Mouse (Mus musculus) kidney, postnatal 14 days (tissue): ENCODE measurements around the gene Rae1.

ENCODE experiments used
- DNase-seq: peaks from one replicate; pipeline ENCODE4 v3.0.0; 2022; ENCODE audit warnings: mixed read lengths

Rae1 gene

GRCm38 (mm10) chr2:172999630-173000284 is at the start of gene Rae1:
Gene Rae1 (plus strand): TSS chr2:173000117.
- DNase-seq = peak; percentile 99

GRCm38 (mm10) chr2:172950119-172950676 is 49.7 kb upstream of the Rae1 start:
- DNase-seq = no peak

DNA sequence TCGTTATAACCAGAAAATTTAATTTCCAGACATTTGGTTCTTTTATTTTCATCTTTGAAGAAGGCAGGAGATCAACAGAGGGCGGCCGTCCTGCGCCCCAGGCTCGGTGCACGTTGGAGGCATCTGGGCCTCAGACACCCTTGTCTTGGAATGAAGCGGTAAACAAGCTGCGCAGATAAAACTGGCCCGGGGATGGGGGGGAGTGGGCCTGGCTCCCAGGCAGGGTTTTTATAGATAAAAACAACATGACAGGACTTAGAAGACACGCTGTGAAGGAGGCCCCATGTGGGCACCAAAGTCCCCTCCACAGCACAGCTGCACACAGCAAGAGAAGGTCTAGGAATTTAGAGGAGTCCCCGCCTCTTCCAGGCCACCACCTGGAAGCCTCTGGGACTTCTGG is 49.2 kb upstream of the Rae1 start:
- no peak for DNase-seq

- no peak for DNase-seq
Measured at GRCm38 (mm10) chr2:172951976-172952375, 47.9 kb upstream of the Rae1 start.

GRCm38 (mm10) chr2:172958579-172958978 is 41.3 kb upstream of the Rae1 start:
- DNase-seq = no peak

- no peak for DNase-seq
Measured at GRCm38 (mm10) chr2:172959006-172959768, 40.7 kb upstream of the Rae1 start.

DNA sequence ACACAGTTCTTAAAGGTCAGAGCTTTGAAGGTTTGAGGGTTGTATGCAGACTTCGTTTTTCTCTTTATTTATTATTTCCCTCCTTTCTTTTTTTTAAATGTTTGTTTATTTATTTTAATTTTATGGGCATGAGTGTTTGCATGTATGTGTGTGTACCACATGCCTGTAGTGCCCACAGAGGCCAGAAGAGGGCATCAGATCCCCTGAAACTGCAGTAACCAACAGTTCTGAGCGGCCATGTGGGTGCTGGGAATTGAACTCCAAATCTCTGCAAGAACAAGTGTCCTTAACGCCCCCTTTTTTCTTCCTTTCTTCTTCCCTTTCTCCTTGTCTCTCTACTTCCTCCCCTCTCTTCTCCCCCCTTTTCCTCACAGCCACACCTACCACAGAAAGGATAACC is 39.6 kb upstream of the Rae1 start:
- DNase-seq = no peak

DNA sequence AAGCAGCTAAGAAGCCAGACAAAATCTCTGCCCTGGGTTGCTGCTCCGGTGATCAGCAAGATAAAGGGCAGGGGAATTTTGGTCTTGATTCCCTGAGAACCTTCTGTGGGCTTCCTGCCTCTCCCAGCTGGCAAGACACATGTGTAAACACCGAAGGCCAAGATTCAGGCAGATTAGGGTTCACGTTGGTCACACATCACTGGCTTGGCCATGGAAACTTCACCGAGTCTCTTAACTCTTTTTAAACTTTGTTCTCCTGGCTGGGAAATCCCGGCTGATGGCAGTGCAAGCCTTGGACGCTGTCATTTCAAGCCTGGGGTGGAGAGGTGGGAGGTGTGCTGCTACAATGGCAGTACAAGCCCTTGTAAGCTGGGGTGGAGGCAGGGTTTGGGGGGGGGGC is 38.7 kb upstream of the Rae1 start:
- DNase-seq = peak; percentile 70

GRCm38 (mm10) chr2:172965249-172965648 is 34.7 kb upstream of the Rae1 start:
- DNase-seq = peak; percentile 73

- no peak for DNase-seq
Measured at GRCm38 (mm10) chr2:172966480-172966879, 33.4 kb upstream of the Rae1 start.

- DNase-seq = no peak
Measured at GRCm38 (mm10) chr2:172971865-172972264, 28.1 kb upstream of the Rae1 start.

DNA sequence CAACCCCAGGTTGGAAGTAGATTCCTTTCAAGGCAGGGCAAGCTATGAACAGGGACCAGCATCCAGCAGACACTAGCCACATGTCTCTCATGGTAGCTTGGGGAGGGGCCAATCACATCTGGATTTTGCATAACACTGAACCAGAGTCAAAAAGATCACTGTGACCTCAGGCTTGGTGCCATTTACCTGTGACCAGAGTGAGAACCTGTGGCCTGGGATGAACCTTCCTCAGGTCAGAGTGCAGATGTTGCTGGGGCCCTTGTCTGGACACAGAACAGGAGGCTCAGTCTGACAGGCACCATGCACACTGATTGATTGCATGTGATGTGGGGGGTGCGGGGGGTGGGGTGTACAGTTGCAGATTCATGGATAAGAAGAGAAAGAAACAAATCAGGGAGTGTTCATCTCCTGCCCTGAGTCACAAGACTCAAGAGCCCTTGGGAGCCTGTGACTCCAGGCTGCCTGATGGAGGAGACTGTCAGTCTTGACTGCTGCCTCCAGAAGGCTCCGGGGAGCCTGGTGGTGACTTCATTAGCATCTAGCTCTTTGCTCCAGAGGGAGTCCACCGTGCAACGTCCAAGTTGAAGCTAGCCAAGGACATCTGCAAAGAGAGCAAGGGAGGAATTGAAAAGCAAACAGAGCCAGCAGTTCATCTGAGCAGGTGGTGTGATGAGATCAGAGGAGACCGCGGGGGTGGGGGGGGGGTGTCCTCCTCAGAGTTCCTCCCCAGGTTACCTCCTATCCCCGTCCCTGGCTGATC is 25.9 kb upstream of the Rae1 start:
- DNase-seq = no peak

DNA sequence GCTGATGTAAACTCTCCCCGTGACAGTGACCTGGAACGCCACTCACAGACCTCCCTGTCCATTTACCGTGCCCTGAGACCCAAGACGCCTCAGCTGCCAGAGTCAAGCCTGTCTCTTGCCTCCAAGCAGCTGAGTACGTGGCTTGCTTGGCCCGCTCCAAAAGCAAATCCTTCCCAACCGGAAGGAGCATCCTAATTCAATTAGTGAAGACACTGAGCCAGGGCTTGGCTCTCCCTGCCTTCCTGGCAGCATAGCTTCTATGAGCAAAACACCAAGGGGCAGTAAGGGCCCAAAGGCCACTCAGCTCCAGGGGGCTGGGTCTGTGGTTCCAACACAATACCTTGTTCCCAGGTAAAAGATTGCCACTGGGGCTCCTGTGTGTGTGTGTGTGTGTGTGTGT is 25.2 kb upstream of the Rae1 start:
- DNase-seq = no peak

- no peak for DNase-seq
Measured at GRCm38 (mm10) chr2:172975159-172975558, 24.8 kb upstream of the Rae1 start.

- no peak for DNase-seq
Measured at GRCm38 (mm10) chr2:172976661-172977238, 23.2 kb upstream of the Rae1 start.

- no peak for DNase-seq
Measured at GRCm38 (mm10) chr2:172977409-172978130, 22.3 kb upstream of the Rae1 start, which contains the start of gene Spo11. Gene Spo11 (plus strand): TSS chr2:172977700.

DNA sequence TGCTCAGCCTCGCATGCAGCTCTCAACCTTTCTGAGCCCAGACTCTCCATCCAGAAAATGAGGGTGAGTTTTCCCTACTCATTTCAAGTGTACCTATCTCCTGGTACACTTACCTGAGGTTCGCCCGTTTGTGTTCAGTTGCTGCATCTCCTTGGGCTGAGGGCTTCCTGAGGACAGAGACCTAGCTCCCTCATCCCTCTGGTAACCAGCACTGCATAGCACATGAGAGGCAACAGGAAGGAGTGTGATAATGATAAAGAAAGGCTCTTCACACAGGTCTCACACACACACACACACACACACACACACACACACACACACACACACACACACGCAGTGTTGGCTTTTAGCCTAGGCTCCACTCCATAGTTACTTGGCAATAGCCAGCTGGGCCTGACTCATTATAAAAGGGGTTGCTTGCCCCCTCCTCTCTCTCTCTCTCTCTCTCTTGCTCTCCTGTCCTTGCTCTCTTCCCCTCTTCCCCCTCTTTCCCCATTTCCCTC is 21.7 kb upstream of the Rae1 start:
- no peak for DNase-seq

DNA sequence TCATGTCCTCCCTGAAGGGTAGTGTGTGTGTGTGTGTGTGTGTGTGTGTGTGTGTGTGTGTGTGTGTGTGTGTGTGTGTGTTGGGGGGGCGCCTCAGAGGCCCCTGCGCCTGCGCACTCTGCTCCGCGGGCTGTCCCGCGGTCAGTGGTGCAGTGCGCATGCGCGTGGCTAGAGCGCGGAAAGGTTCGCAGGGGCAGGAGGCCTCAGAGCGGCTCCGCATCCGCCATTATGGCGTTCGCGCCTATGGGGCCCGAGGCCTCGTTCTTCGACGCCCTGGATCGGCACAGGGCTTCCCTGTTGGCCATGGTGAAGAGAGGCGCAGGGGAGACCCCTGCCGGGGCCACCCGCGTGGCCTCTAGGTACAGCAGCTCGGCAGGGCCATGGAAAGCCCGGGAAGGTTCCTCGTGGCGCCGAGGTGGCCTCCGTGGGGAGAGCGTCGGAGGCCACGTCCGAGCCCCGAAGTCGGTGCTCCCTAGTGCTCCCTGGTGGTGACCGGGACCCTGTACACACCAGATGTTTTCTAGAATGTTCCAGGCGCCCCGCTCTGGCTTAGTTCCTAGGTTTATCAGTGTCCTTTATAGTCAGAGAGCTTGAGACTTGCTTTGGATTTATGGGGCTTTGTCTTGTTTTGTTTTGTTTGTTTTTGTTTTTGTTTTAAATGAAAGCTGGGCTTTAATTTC is 20.1 kb upstream of the Rae1 start:
- no peak for DNase-seq

DNA sequence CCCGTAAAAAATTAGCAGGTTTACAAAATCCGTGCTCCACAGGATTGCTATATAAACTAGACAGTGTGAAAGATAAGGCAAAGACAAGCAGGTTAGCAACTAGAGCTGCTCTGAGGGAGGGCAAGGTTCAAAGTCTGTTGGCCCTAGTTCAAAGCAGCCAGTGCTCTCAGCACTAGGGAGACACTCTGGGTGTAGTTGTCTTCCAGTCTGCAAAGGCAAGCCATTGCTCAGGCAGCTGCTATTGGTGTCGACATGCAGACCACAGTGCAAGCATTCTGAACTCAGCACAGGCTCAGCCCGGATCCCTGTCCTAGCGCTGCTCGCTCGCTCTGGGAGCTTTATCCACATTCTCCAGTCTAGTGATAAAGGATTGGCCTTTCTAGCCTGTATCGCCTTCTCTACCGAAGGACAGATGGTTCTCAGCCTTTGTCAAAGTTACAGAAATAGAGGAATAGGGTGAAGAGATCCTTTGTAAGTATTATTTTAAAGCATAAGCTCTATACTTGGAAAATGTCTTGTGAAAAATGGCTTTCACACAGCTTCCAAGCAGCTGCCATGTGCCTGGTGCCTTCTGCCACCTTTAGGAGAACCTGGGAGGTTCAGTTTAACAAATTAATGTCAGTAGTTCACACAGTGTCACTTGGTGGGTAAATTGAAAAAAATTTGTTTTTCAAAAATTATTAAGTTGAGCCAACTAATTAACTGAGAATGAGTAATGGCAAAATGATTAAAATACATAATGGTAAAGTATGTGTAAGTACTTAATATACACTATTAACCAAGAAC is 16.9 kb upstream of the Rae1 start:
- peak; percentile 77 for DNase-seq

- no peak for DNase-seq
Measured at GRCm38 (mm10) chr2:172990161-172990560, 9.8 kb upstream of the Rae1 start.

DNA sequence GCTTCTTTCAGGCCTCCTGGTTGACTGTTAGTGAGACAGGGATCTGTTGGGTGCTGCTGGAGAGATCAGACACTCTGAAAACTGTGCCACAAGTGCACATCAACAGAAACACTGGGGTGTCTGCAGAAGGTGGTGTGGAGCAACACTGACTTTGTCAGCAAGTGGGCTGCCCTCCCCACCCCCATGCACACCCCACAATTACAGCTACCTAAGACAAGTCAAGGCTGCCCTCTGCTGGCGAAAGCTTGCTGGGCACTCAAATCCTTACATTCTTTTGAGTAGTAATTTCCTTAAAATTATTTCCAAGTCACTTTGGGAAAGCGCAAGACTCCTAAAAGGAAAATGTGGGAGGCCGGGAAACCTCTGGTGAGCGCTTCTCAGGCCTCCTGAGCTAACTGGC is 3.7 kb upstream of the Rae1 start:
- peak; percentile 80 for DNase-seq
